Mouse (Mus musculus) gastrocnemius, adult 2 months (tissue): ENCODE measurements at regions not wholly inside any gene's neighbourhood (a gene's known extent, or its start where the extent isn't known, plus 50 kb on each side); places are given as distances from the start of the nearest gene placed in this dataset.
"Not testable (repeated sequence)": the region's sequence is repeated elsewhere in the genome, so short reads cannot be mapped to it uniquely, and the experiment has no call there.

Experiments
- DNase-seq: peaks from one replicate; pipeline ENCODE4 v3.0.0; 2022
- H3K27ac ChIP-seq: fragments of 200-600 bp; 2 replicates; pipeline ENCODE4 v1.8.1; 2022; ENCODE audit warnings: mild to moderate bottlenecking
- H3K4me3 ChIP-seq: fragments of 200-600 bp; 2 replicates; pipeline ENCODE4 v1.8.1; 2022; ENCODE audit warnings: mild to moderate bottlenecking, moderate library complexity
- CTCF ChIP-seq: fragments of 200-600 bp; IDR thresholded peaks from 2 replicates; pipeline ENCODE4 v1.8.1; 2022; ENCODE audit warnings: antibody characterized with exemption, mild to moderate bottlenecking, moderate library complexity
- intact Hi-C: fragments of 180-260 bp; cut with DNase I; formaldehyde crosslinking; loops from one replicate; pipeline ENCODE4 v1.15.1; 2025

- no peak for TF ChIP-seq CTCF
- Histone ChIP-seq H3K4me3 (no peak overlapping the region), H3K27ac (no peak overlapping the region)
- intact Hi-C loops: no loop called here
- no peak for DNase-seq
These were observed 78.8 kb downstream of the Tpbg start for GRCm38 (mm10) chr9:85920745-85921614.

DNA sequence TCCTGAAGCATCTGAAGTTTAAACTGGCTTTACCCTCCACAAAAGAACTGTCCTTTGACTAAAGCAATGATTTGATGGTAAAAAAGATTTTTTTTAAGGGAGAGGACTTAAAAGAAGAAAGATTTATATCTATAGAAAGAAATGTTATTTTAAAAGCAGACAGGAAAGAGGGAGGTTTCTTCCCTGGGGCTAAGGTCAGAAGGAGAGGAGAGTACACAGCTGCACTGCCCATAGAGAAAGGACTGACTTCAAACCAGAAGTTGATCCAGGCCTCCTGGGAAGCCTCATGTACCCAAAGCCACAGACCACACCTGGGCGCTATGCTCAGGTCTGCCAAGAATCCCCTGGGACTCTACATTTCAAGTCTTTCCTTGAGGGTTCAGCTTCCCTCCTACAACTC, 83.1 kb downstream of the Tpbg start:
- H3K27ac ChIP-seq: no peak overlapping the region
- intact Hi-C loops: no loop called here
- DNase-seq: no peak
- no peak for TF ChIP-seq CTCF
- no peak overlapping the region for H3K4me3 ChIP-seq

DNA sequence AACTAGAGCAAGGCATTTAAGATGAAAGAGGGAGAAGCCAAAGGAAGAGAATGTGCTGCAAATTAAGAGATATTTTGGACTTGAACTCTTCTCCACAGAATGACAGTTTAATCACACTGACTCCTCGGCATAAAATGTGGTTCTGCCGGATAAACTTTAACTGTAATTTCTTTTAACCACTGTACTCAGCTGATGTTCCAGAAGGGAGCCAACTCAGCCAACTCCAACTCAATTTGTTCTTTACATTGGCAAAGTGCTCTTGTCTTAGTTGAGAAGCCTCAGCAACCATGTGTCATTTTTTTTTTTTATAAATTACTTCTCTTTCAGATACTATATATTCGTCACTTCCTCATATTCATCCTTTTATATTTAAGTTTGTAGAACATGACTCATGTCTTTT, 90.0 kb downstream of the Tpbg start:
- Histone ChIP-seq H3K27ac (no peak overlapping the region), H3K4me3 (no peak overlapping the region)
- intact Hi-C loops: no loop called here
- TF ChIP-seq CTCF: no peak
- DNase-seq: no peak

GRCm38 (mm10) chr9:85943066-85943684, 101.0 kb downstream of the Tpbg start:
- H3K27ac ChIP-seq, intact Hi-C loops, DNase-seq, H3K4me3 ChIP-seq: not testable (repeated sequence)

DNA sequence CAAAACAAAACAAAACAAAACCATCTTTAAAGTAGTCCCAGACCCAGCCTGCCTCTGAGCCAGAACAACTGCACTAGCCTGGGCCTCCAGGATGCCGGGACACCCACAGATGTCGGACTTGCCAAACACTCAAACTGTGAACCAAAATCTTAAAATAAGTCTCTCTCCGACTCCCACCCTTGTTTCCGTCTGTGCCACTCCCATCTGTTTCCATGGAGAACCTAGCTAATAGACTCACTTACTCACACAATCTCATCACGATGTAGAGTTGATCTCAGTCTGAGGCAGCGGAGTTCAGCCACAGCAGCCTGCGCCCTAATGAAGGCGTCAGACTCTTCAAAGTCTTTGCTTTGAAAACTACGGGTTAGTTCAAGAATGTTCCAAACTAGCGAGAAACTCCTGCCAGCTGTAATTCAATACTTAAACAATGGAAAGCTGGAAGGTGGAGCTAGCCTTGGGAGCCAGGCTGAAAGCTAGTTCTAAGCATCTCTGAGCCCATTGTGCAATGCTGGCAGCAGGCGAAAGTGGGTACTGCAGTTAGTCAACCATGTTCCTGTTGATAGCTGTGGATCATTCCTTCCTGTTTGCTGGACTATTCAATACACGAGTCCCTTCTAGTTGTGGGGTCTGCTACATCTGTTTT, 106.4 kb downstream of the Tpbg start:
- no peak overlapping the region for H3K4me3 ChIP-seq
- no peak overlapping the region for H3K27ac ChIP-seq
- DNase-seq: no peak
- no peak for TF ChIP-seq CTCF
- intact Hi-C loops: no loop called here

DNA sequence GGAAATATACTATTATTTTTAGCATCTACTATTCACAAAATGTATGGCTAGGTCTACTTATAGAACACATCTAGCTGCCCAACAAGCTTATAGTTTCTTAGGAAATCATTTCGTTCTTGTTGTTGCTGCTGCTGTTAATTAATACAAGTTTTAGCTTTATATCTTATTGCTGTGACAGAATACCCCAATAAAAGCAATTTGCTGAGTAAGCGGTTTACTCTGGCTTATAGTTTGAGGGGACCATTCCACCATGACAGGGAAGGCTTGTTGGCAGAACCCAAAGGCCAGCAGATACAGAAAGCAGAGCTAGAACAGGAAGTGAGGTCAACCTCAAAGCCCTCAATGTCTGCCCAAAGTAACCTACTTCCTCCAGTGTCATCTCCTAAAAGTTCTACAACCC, 109.6 kb downstream of the Tpbg start:
- intact Hi-C loops: no loop called here
- Histone ChIP-seq H3K4me3 (no peak overlapping the region), H3K27ac (no peak overlapping the region)
- TF ChIP-seq CTCF: no peak
- DNase-seq: no peak

DNA sequence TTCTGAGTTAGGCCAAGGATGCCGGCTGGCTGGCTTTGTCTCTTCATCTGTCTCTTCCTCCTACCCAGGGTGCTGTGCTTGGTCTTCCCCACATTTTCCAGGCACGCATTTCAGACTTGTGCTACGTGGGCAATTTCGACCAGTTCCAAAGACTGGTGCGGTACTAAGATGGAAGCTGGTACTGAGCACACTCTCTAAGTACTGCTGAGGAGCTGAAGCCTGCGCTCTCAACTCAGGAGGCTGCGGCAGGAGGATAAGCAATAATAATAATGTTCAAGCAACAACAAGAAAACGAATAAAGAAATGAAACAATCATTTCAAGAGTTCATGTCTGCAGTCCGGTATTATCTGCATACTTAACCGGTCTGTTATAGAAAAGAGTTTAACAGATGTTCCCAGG, 127.9 kb downstream of the Tpbg start:
- H3K4me3 ChIP-seq: no peak overlapping the region
- TF ChIP-seq CTCF: no peak
- H3K27ac ChIP-seq: no peak overlapping the region
- intact Hi-C loops: no loop called here
- no peak for DNase-seq

DNA sequence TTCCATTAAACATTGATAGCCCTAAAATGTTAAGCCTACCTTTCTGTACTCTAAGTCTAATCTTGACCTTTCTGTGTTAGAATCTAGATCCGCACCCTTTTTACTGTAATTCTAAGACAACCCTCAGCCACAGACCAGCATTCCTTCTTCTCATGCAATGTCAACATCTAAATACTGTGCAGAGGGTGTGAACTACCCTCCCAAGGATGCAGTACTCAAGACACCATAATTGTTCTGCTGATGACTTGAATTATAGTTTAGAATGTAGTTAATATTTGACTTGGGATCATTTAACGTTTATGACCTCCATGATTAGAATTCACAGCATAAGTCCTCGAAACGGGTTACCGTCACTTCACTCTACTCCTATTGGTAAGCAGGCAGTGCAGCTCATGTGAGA, 139.2 kb downstream of the Tpbg start:
- TF ChIP-seq CTCF: no peak
- Histone ChIP-seq H3K27ac (no peak overlapping the region), H3K4me3 (no peak overlapping the region)
- intact Hi-C loops: no loop called here
- no peak for DNase-seq

DNA sequence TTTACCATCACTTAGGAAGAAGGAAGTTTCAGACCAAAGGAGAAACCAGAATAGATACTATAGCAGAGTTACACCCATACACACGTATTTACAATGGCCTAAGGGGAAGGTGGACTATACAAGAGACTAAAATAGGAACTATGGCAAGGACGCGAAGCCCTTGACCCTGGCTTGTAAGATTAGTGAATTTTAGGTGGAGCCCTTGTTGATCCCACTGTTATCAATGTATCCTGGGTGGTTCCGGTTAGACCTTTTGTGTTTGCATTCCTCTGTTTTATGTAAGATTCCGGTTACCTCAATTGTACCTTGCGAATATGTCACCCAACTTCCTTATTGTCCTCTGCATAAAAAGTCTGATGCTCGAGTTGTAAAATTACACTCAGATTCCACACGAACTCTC, 141.3 kb downstream of the Tpbg start:
- H3K4me3 ChIP-seq, intact Hi-C loops, DNase-seq, H3K27ac ChIP-seq: not testable (repeated sequence)

- no peak for TF ChIP-seq CTCF
- intact Hi-C loops: no loop called here
- no peak overlapping the region for H3K4me3 ChIP-seq
- DNase-seq: no peak
- H3K27ac ChIP-seq: no peak overlapping the region
These were observed 143.5 kb downstream of the Tpbg start for GRCm38 (mm10) chr9:85985671-85986070.

DNA sequence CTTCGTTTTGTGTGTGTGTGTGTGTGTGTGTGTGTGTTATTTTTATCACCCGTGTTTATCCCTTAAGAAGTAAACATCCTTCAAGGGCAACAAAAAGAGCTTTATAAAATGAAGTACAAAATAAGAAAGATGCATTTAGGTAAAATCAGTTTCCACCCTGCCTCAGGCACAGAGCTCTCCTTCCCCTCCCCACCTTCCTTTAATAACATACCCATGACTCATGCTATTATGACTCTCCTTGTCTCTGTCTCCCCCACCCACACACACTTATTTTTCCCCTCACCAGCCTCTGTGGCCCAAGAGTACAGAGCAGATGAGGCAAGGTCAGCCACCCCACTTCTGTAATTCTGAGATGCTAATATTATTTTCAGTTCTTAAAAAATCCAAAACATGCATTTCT, 144.0 kb downstream of the Tpbg start:
- intact Hi-C loops: no loop called here

DNA sequence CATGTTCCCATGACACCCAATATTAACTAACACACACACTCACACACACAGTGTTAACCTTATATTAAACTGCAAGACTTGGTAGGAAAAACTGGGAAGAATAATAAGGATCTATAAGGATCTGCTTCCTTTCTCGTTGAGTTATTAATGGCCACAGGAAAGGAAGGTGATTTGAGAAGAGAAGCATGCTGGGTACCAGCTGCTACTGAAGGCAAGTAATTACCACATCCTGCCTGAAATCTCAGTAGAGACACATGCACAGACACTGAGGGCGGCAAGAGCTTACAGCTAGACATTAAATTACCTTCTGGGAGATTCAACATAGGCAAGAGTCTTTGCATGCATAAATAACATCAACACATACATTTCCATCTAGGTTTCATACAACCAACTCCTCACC, 160.8 kb downstream of the Tpbg start:
- Histone ChIP-seq H3K27ac (no peak overlapping the region), H3K4me3 (no peak overlapping the region)
- no peak for DNase-seq
- intact Hi-C loops: no loop called here
- TF ChIP-seq CTCF: no peak

More for the DNA sequence above, 144.0 kb downstream of the Tpbg start:
- DNase-seq: no peak
- Histone ChIP-seq H3K27ac (no peak overlapping the region), H3K4me3 (no peak overlapping the region)
- no peak for TF ChIP-seq CTCF

GRCm38 (mm10) chr9:86011661-86012060, 169.5 kb downstream of the Tpbg start:
- TF ChIP-seq CTCF: no peak
- H3K4me3 ChIP-seq: no peak overlapping the region
- H3K27ac ChIP-seq: no peak overlapping the region
- no peak for DNase-seq
- intact Hi-C loops: no loop called here

DNA sequence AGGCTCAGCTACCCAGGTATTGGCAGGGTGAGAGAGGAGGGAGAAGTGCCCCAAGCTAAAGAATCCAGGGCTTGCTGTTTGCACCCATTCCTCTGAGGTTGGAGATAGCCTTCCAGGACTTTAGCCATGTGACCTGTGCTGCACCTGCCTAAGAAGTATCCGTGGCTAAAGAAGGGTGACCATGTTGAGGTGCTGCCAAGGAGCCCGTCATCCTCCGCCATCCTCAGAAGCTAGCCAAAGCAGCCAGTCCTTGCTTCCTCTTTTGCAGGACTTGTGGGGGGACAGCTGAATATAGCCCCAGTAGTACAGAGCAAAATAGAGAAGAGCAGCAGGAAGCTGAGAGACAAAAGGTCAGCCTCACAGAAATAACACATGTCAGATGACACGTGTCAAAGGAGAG, 173.7 kb downstream of the Tpbg start:
- Histone ChIP-seq H3K27ac (no peak overlapping the region), H3K4me3 (no peak overlapping the region)
- no peak for DNase-seq
- no peak for TF ChIP-seq CTCF
- intact Hi-C loops: no loop called here
